Mouse (Mus musculus): Measurements from ENCODE around the gene Dcbld2.
"Not testable (repeated sequence)": the region's sequence is repeated elsewhere in the genome, so short reads cannot be mapped to it uniquely, and the experiment has no call there.

Gene Dcbld2

GRCm38 (mm10) chr16:58450648-58451047 is 42.4 kb downstream of the Dcbld2 start:
- DNase-seq (ENCODE audit: low read depth): no peak

- DNase-seq (ENCODE audit: low read depth): no peak
Observed at GRCm38 (mm10) chr16:58451647-58452046, 43.4 kb downstream of the Dcbld2 start.

GRCm38 (mm10) chr16:58453138-58453537 is 44.9 kb downstream of the Dcbld2 start:
- DNase-seq (ENCODE audit: low read depth): no peak

- DNase-seq (ENCODE audit: low read depth): no peak
Observed at GRCm38 (mm10) chr16:58453820-58454219, 45.6 kb downstream of the Dcbld2 start.

- DNase-seq (ENCODE audit: low read depth): peak; percentile 33
Observed at GRCm38 (mm10) chr16:58454617-58455016, 46.4 kb downstream of the Dcbld2 start.

- no peak for DNase-seq (ENCODE audit: low read depth)
Observed at GRCm38 (mm10) chr16:58455118-58455517, 46.9 kb downstream of the Dcbld2 start.

GRCm38 (mm10) chr16:58456445-58456844 is 48.2 kb downstream of the Dcbld2 start:
- DNase-seq (ENCODE audit: low read depth): no peak

GRCm38 (mm10) chr16:58456991-58457390 is 48.7 kb downstream of the Dcbld2 start:
- no peak for DNase-seq (ENCODE audit: low read depth)

- DNase-seq (ENCODE audit: low read depth): not testable (repeated sequence)
Observed at GRCm38 (mm10) chr16:58459966-58460365, 51.7 kb downstream of the Dcbld2 start.

GRCm38 (mm10) chr16:58460386-58460785 is 52.1 kb downstream of the Dcbld2 start:
- DNase-seq (ENCODE audit: low read depth): no peak

GRCm38 (mm10) chr16:58461856-58462518 is 53.7 kb downstream of the Dcbld2 start:
- DNase-seq (ENCODE audit: low read depth): no peak

- no peak for DNase-seq (ENCODE audit: low read depth)
Observed at GRCm38 (mm10) chr16:58462519-58462918, 54.3 kb downstream of the Dcbld2 start.

GRCm38 (mm10) chr16:58464051-58464450 is 55.8 kb downstream of the Dcbld2 start:
- no peak for DNase-seq (ENCODE audit: low read depth)

- no peak for DNase-seq (ENCODE audit: low read depth)
Observed at GRCm38 (mm10) chr16:58465412-58465811, 57.2 kb downstream of the Dcbld2 start.

GRCm38 (mm10) chr16:58470061-58470460 is 61.8 kb downstream of the Dcbld2 start:
- DNase-seq (ENCODE audit: low read depth): no peak

GRCm38 (mm10) chr16:58470841-58471240 is 62.6 kb downstream of the Dcbld2 start:
- no peak for DNase-seq (ENCODE audit: low read depth)

GRCm38 (mm10) chr16:58474875-58475274 is 66.6 kb downstream of the Dcbld2 start:
- DNase-seq (ENCODE audit: low read depth): no peak

GRCm38 (mm10) chr16:58475544-58476154 is 67.4 kb downstream of the Dcbld2 start:
- DNase-seq (ENCODE audit: low read depth): no peak

- peak; percentile 18 for DNase-seq (ENCODE audit: low read depth)
Observed at GRCm38 (mm10) chr16:58476363-58476762, 68.1 kb downstream of the Dcbld2 start.

- DNase-seq (ENCODE audit: low read depth): no peak
Observed at GRCm38 (mm10) chr16:58479898-58480448, 71.7 kb downstream of the Dcbld2 start.

GRCm38 (mm10) chr16:58481219-58481905 is 73.1 kb downstream of the Dcbld2 start:
- no peak for DNase-seq (ENCODE audit: low read depth)

GRCm38 (mm10) chr16:58481906-58482270 is 73.6 kb downstream of the Dcbld2 start:
- DNase-seq (ENCODE audit: low read depth): no peak

- DNase-seq (ENCODE audit: low read depth): no peak
Observed at GRCm38 (mm10) chr16:58482296-58482695, 74.1 kb downstream of the Dcbld2 start.
